In genomic region chr16:44625108-44625616, GRCm38 (mm10) we compare ENCODE assay signal across 15 mouse cellular contexts.
DNase-seq lines count a peak whose midpoint lies in the region; ATAC-seq and TF ChIP-seq lines count a peak whose summit lies in the region.
"Had no signal": no experiment of that assay in that cellular context is flagged by ENCODE, and none has a peak within 500 bp of the region (broad histone marks: within the 10 kb centered on the region; RNA-seq: fewer than 3 reads in every experiment).

No protein-coding gene starts in this region.

- H3K27me3 ChIP-seq in kidney, postnatal 0 days (ENCODE audit: insufficient read depth, low read length) = no peaks in the 10 kb centered on the region
- H3K27me3 ChIP-seq in embryonic facial prominence, embryonic 11.5 days (ENCODE audit: control insufficient read depth, insufficient read depth, low read length) = no peaks in the 10 kb centered on the region
- no peaks in the 10 kb centered on the region for H3K27me3 ChIP-seq in limb, embryonic 10.5 days (ENCODE audit: low read depth, poor library complexity, severe bottlenecking)
- no peaks in the 10 kb centered on the region for H3K27me3 ChIP-seq in liver, embryonic 11.5 days (replicated peaks; ENCODE audit: control insufficient read depth, insufficient read depth, low read length)
- H3K27me3 ChIP-seq: hindbrain, embryonic 15.5 days; limb, embryonic 13.5 days had no signal

- no peak for TF ChIP-seq CTCF in kidney, postnatal 0 days (IDR thresholded peaks at IDR 0.05; ENCODE audit: low read depth)

- 0 out of 2 replicates have a peak, but pooled peaks cover 3% of the 10 kb centered on the region for H3K4me1 ChIP-seq in kidney, postnatal 0 days (replicated peaks; ENCODE audit: insufficient read depth, low read length)
- H3K4me1 ChIP-seq in embryonic facial prominence, embryonic 11.5 days (ENCODE audit: control insufficient read depth, insufficient read depth, low read length) = no peaks in the 10 kb centered on the region; the same call in 1 of the 2 replicates
- peaks cover 31% of the 10 kb centered on the region for H3K4me1 ChIP-seq in limb, embryonic 10.5 days
- no peaks in the 10 kb centered on the region for H3K4me1 ChIP-seq in liver, embryonic 11.5 days (replicated peaks; ENCODE audit: control insufficient read depth, insufficient read depth, low read length)
- H3K4me1 ChIP-seq: hindbrain, embryonic 15.5 days had no signal

- 67% methylated on average over 6 of the region's 6 CpGs for WGBS in kidney, postnatal 0 days
- 58% methylated on average over 6 of the region's 6 CpGs for WGBS in embryonic facial prominence, embryonic 11.5 days
- 83% methylated on average over 6 of the region's 6 CpGs for WGBS in limb, embryonic 10.5 days
- 77% methylated on average over 6 of the region's 6 CpGs for WGBS in liver, embryonic 11.5 days

- H3K4me2 ChIP-seq in kidney, postnatal 0 days (ENCODE audit: low read length) = no peak overlapping the region
- no peak overlapping the region for H3K4me2 ChIP-seq in embryonic facial prominence, embryonic 11.5 days (ENCODE audit: low read depth, low read length)
- no peak overlapping the region for H3K4me2 ChIP-seq in liver, embryonic 11.5 days
- H3K4me2 ChIP-seq: hindbrain, embryonic 15.5 days; limb, embryonic 13.5 days had no signal

- ATAC-seq in kidney, postnatal 0 days (replicated peaks; ENCODE audit: low FRiP score, low read depth) = no peak
- ATAC-seq in embryonic facial prominence, embryonic 11.5 days (replicated peaks; ENCODE audit: insufficient number of reproducible peaks, low FRiP score, low TSS enrichment, low read depth) = peak; percentile 56; the same call in 1 of the 2 replicates
- ATAC-seq in liver, embryonic 11.5 days (replicated peaks; ENCODE audit: low FRiP score) = no peak

- DNase-seq in kidney, postnatal 0 days (ENCODE audit: low spot score) = no peak
- no peak for DNase-seq in kidney, postnatal 36 days
- DNase-seq in Muller cell, postnatal 12 days (ENCODE audit: inconsistent ontology term) = peak; percentile 43
- DNase-seq in embryonic facial prominence, embryonic 11.5 days (ENCODE audit: low spot score) = no peak
- no peak for DNase-seq in limb, embryonic 10.5 days (ENCODE audit: low spot score)
- no peak for DNase-seq in c-Kit-positive CD71-positive TER-119-positive erythroid progenitor cells, embryonic 14.5 days (ENCODE audit: low spot score)
- no peak for DNase-seq in ovary, postnatal 36 days (ENCODE audit: low spot score)
- no peak for DNase-seq in liver, embryonic 11.5 days (ENCODE audit: low spot score)
- DNase-seq: cerebellum, adult 18-20 months; heart, adult 18-20 months; kidney, postnatal 10 days; lung, adult 2 months had no signal

- no peaks in the 10 kb centered on the region for H3K9me3 ChIP-seq in kidney, postnatal 0 days (replicated peaks; ENCODE audit: low read length)
- H3K9me3 ChIP-seq in embryonic facial prominence, embryonic 11.5 days (replicated peaks; ENCODE audit: control insufficient read depth, low read length) = no peaks in the 10 kb centered on the region
- no peaks in the 10 kb centered on the region for H3K9me3 ChIP-seq in limb, embryonic 10.5 days (replicated peaks)
- H3K9me3 ChIP-seq in liver, embryonic 11.5 days (ENCODE audit: control insufficient read depth, low read length) = no peaks in the 10 kb centered on the region
- H3K9me3 ChIP-seq: hindbrain, embryonic 15.5 days; limb, embryonic 13.5 days had no signal

- peak overlapping the region; percentile 50; the same call in 1 of the 2 replicates for H3K27ac ChIP-seq in kidney, postnatal 0 days
- H3K27ac ChIP-seq in embryonic facial prominence, embryonic 11.5 days (replicated peaks; ENCODE audit: low read depth, low read length) = no peak overlapping the region
- H3K27ac ChIP-seq in limb, embryonic 10.5 days = peak overlapping the region; percentile 64; the same call in 1 of the 2 replicates
- H3K27ac ChIP-seq in liver, embryonic 11.5 days (ENCODE audit: low read depth, low read length) = no peak overlapping the region
- H3K27ac ChIP-seq: hindbrain, embryonic 15.5 days; limb, embryonic 13.5 days had no signal

- no peak overlapping the region for H3K4me3 ChIP-seq in kidney, postnatal 0 days (replicated peaks; ENCODE audit: low read depth, low read length)
- H3K4me3 ChIP-seq in embryonic facial prominence, embryonic 11.5 days (ENCODE audit: low read depth, low read length) = no peak overlapping the region
- no peak overlapping the region for H3K4me3 ChIP-seq in limb, embryonic 10.5 days
- H3K4me3 ChIP-seq in liver, embryonic 11.5 days (ENCODE audit: low read depth, low read length) = no peak overlapping the region
- H3K4me3 ChIP-seq: erythroblast, embryonic 14.5 days; hindbrain, embryonic 15.5 days; limb, embryonic 13.5 days had no signal

- H3K9ac ChIP-seq in kidney, postnatal 0 days (ENCODE audit: low read depth, low read length) = no peak overlapping the region
- no peak overlapping the region for H3K9ac ChIP-seq in embryonic facial prominence, embryonic 11.5 days (replicated peaks; ENCODE audit: low read length)
- H3K9ac ChIP-seq in liver, embryonic 11.5 days (ENCODE audit: low read depth, low read length) = no peak overlapping the region
- H3K9ac ChIP-seq: hindbrain, embryonic 15.5 days; limb, embryonic 13.5 days had no signal

- no peaks in the 10 kb centered on the region for H3K36me3 ChIP-seq in kidney, postnatal 0 days (ENCODE audit: insufficient read depth, low read length)
- no peaks in the 10 kb centered on the region for H3K36me3 ChIP-seq in embryonic facial prominence, embryonic 11.5 days (replicated peaks; ENCODE audit: control insufficient read depth, insufficient read depth, low read depth, low read length)
- H3K36me3 ChIP-seq in limb, embryonic 10.5 days = peaks cover 18% of the 10 kb centered on the region
- no peaks in the 10 kb centered on the region for H3K36me3 ChIP-seq in liver, embryonic 11.5 days (ENCODE audit: control insufficient read depth, insufficient read depth, low read length)
- H3K36me3 ChIP-seq: hindbrain, embryonic 15.5 days; limb, embryonic 13.5 days had no signal

Comparison
In these comparisons a context has a peak if more than half of its experiments do, and no peak if none do; other contexts are left out.
1. H3K27ac ChIP-seq: peak in kidney, postnatal 0 days (single experiment) and limb, embryonic 10.5 days (single experiment); none in embryonic facial prominence, embryonic 11.5 days (single experiment) and liver, embryonic 11.5 days (single experiment).